Comparison of ENCODE assay signal across 12 mouse cellular contexts in genomic region chr17:87968483-87968926, GRCm38 (mm10). TPM values are rescaled to one million over a fixed set of nuclear protein-coding genes. Genes with fewer than 3 reads are reported as not detected.
A peak's percentile ranks its signal among the peaks of the same experiment; 100 is the strongest.
DNase-seq lines count a peak whose midpoint lies in the region; ATAC-seq and TF ChIP-seq lines count a peak whose summit lies in the region.
"Not testable (repeated sequence)": the region's sequence is repeated elsewhere in the genome, so short reads cannot be mapped to it uniquely, and the experiment has no call there.
"Had no signal": no experiment of that assay in that cellular context is flagged by ENCODE, and none has a peak within 500 bp of the region (broad histone marks: within the 10 kb centered on the region; RNA-seq: fewer than 3 reads in every experiment).

No protein-coding gene starts in this region.

- DNase-seq in R1 (ENCODE audit: low read depth, low spot score): peak; percentile 62
- DNase-seq in forebrain, embryonic 11.5 days (ENCODE audit: low spot score); layer of hippocampus, adult 2 months (ENCODE audit: low spot score in 2 of 2); lung, embryonic 14.5 days: not testable (repeated sequence)

- not testable (repeated sequence) for H3K36me3 ChIP-seq in forebrain, embryonic 11.5 days (ENCODE audit: control insufficient read depth, insufficient read depth, low read length); heart, embryonic 15.5 days; lung, embryonic 14.5 days (ENCODE audit: insufficient read depth); midbrain, embryonic 16.5 days (ENCODE audit: control insufficient read depth, insufficient read depth, low read length); stomach, embryonic 16.5 days (ENCODE audit: control insufficient read depth, insufficient read depth, low read length)

- not testable (repeated sequence) for H3K9ac ChIP-seq in forebrain, embryonic 11.5 days (ENCODE audit: low read length); heart, embryonic 15.5 days; lung, embryonic 14.5 days; midbrain, embryonic 16.5 days (ENCODE audit: low read depth, low read length); stomach, embryonic 16.5 days (ENCODE audit: low read length)

- peak; percentile 65 for TF ChIP-seq CTCF in layer of hippocampus, adult 2 months (conservative IDR thresholded peaks at IDR 0.05)
- peak; percentile 31; the same call in 1 of the 2 replicates for TF ChIP-seq CTCF in lung, embryonic 14.5 days (IDR thresholded peaks at IDR 0.05; ENCODE audit: low read depth)

- not testable (repeated sequence) for H3K27ac ChIP-seq in forebrain, embryonic 11.5 days (ENCODE audit: low read depth, low read length); heart, embryonic 15.5 days; layer of hippocampus, adult 2 months; lung, embryonic 14.5 days (ENCODE audit: low read depth); midbrain, embryonic 16.5 days (ENCODE audit: low read length); stomach, embryonic 16.5 days (ENCODE audit: low read length)

- H3K9me3 ChIP-seq in forebrain, embryonic 11.5 days (ENCODE audit: control insufficient read depth, low read length); heart, embryonic 15.5 days (replicated peaks); lung, embryonic 14.5 days (ENCODE audit: low read depth, low read length); midbrain, embryonic 16.5 days (replicated peaks; ENCODE audit: control insufficient read depth, low read length, poor library complexity, severe bottlenecking); stomach, embryonic 16.5 days (replicated peaks; ENCODE audit: control insufficient read depth, low read length): not testable (repeated sequence)

- H3K4me3 ChIP-seq in forebrain, embryonic 11.5 days (ENCODE audit: low read depth, low read length); heart, embryonic 15.5 days; layer of hippocampus, adult 2 months; lung, embryonic 14.5 days (ENCODE audit: low read depth, low read length); midbrain, embryonic 16.5 days (ENCODE audit: low read depth, low read length); stomach, embryonic 16.5 days (replicated peaks; ENCODE audit: low read length): not testable (repeated sequence)

- not testable (repeated sequence) for H3K27me3 ChIP-seq in forebrain, embryonic 11.5 days (ENCODE audit: control insufficient read depth, insufficient read depth, low read length); heart, embryonic 15.5 days; lung, embryonic 14.5 days (ENCODE audit: insufficient read depth, low read length); midbrain, embryonic 16.5 days (ENCODE audit: control insufficient read depth, insufficient read depth, low read depth, low read length); stomach, embryonic 16.5 days (ENCODE audit: control insufficient read depth, insufficient read depth, low read length)

- WGBS in forebrain, embryonic 11.5 days: 48% methylated on average over 6 of the region's 8 CpGs
- 33% methylated on average over 6 of the region's 8 CpGs for WGBS in heart, embryonic 15.5 days
- WGBS in lung, embryonic 14.5 days: 28% methylated on average over 6 of the region's 8 CpGs
- WGBS in midbrain, embryonic 16.5 days: 35% methylated on average over 6 of the region's 8 CpGs
- 35% methylated on average over 6 of the region's 8 CpGs for WGBS in stomach, embryonic 16.5 days

- peak; percentile 61 for ATAC-seq in forebrain, embryonic 11.5 days (replicated peaks; ENCODE audit: low FRiP score)
- ATAC-seq in heart, embryonic 15.5 days (replicated peaks; ENCODE audit: insufficient number of reproducible peaks, insufficient read depth, low FRiP score, low read depth): peak; percentile 76
- ATAC-seq in inflammation-experienced regulatory T-cells, adult 6 months: peak; percentile 75
- peak; percentile 74 for ATAC-seq in lung, embryonic 14.5 days (ENCODE audit: insufficient read depth)
- ATAC-seq in midbrain, embryonic 16.5 days: peak; percentile 83
- peak; percentile 53; the same call in 1 of the 2 replicates for ATAC-seq in stomach, embryonic 16.5 days (ENCODE audit: insufficient read depth, low FRiP score)

- not testable (repeated sequence) for H3K4me1 ChIP-seq in forebrain, embryonic 11.5 days (replicated peaks; ENCODE audit: control insufficient read depth, insufficient read depth, low read length); heart, embryonic 15.5 days (replicated peaks); lung, embryonic 14.5 days (ENCODE audit: insufficient read depth); midbrain, embryonic 16.5 days (ENCODE audit: control insufficient read depth, insufficient read depth, low read length); stomach, embryonic 16.5 days (ENCODE audit: control insufficient read depth, insufficient read depth, low read length)

- not testable (repeated sequence) for H3K4me2 ChIP-seq in forebrain, embryonic 11.5 days (ENCODE audit: low read depth, low read length, severe bottlenecking); heart, embryonic 15.5 days; lung, embryonic 14.5 days; midbrain, embryonic 16.5 days (ENCODE audit: low read length); stomach, embryonic 16.5 days (ENCODE audit: low read depth, low read length)

RNA-seq across cellular contexts. Expression of gene Msh6, which starts 6.4 kb away (rescaled TPM):
- polyA plus RNA-seq in forebrain, embryonic 11.5 days (2014; fragmentation: Nextera tagmentation; extraction: Ambion mirVana): 104 and 107 TPM in 2 replicates
- polyA plus RNA-seq in heart, embryonic 15.5 days (2015; fragmentation: Nextera tagmentation; extraction: Ambion mirVana): 21.0 and 32.2 TPM in 2 replicates
- 10 to 100 TPM; 12.3 to 15.8 (median 15.0) TPM for polyA plus RNA-seq in inflammation-experienced regulatory T-cells, adult 6 months (2017; shearing (Covaris generic))
- total RNA-seq in layer of hippocampus, adult 2 months (2021): 10 to 100 TPM; 13.5 to 16.4 TPM
- polyA plus RNA-seq in lung, embryonic 14.5 days (2014; fragmentation: Nextera tagmentation; extraction: Ambion mirVana): 62.3 and 69.8 TPM in 2 replicates
- polyA plus RNA-seq in midbrain, embryonic 16.5 days (2015; fragmentation: Nextera tagmentation; extraction: Ambion mirVana): 28.0 and 28.6 TPM in 2 replicates
- polyA plus RNA-seq in stomach, embryonic 16.5 days (2015; fragmentation: Nextera tagmentation; extraction: Ambion mirVana): 36.1 and 38.4 TPM in 2 replicates

RNA-seq across cellular contexts. Expression of gene Rpl36-ps4, which starts 47.7 kb away (rescaled TPM):
- polyA plus RNA-seq in forebrain, embryonic 11.5 days (2014; fragmentation: Nextera tagmentation; extraction: Ambion mirVana): not detected in 2 replicates
- not detected in 2 replicates for polyA plus RNA-seq in heart, embryonic 15.5 days (2015; fragmentation: Nextera tagmentation; extraction: Ambion mirVana)
- polyA plus RNA-seq in inflammation-experienced regulatory T-cells, adult 6 months (2017; shearing (Covaris generic)): not detected
- total RNA-seq in layer of hippocampus, adult 2 months (2021): not detected
- not detected in 2 replicates for polyA plus RNA-seq in lung, embryonic 14.5 days (2014; fragmentation: Nextera tagmentation; extraction: Ambion mirVana)
- polyA plus RNA-seq in midbrain, embryonic 16.5 days (2015; fragmentation: Nextera tagmentation; extraction: Ambion mirVana): not detected in 2 replicates
- not detected in 2 replicates for polyA plus RNA-seq in stomach, embryonic 16.5 days (2015; fragmentation: Nextera tagmentation; extraction: Ambion mirVana)
- total RNA-seq: adrenal gland, postnatal 25 days; gastrocnemius, postnatal 14 days; heart, postnatal 10 days had no signal
- polyA plus RNA-seq: limb, embryonic 15.5 days had no signal
